Mouse (Mus musculus): ENCODE measurements around the gene Cnot10. TPM values are rescaled to one million over a fixed set of nuclear protein-coding genes. Genes with fewer than 3 reads are reported as not detected.

Cnot10 gene
- total and polyA plus RNA-seq, 3 experiments = 42.4 to 143 (median 46.9) TPM

DNA sequence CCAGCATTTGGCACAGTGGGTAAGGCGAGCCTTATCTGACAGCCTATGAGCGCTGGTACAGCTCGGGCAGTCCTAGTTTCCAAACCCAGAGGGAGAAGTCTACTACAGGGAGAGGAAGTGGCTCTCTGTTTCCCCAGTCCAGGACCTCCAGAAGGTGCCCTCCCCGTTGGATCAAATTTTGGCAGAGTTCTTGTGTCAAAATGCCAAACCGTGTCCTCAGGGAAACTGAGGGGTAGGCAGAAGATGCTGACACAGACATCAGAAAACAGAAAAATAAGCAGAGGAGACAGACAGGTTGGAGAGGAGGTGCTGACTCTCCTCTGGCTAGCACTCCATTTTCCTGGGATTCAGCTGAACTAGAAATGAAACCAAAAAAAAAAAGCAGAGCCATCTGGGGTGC, 40.0 kb upstream of the Cnot10 start:
- peaks cover 2 to 8% of the 10 kb centered on the region in 2 experiments for H3K4me1 ChIP-seq (ENCODE audit: control insufficient read depth in 1 of 2, insufficient read depth in 2 of 2, low read length in 2 of 2)
- no peaks in the 10 kb centered on the region for H3K9me3 ChIP-seq (replicated peaks; ENCODE audit: insufficient read depth, low read length)
- no peaks in the 10 kb centered on the region; a peak in 1 of 4 replicates for H3K27me3 ChIP-seq (ENCODE audit: control insufficient read depth in 1 of 2, insufficient read depth in 2 of 2, low read length in 2 of 2)
- no peak for TF ChIP-seq MYC (IDR thresholded peaks at IDR 0.05; ENCODE audit: low read depth, low read length)
- no peak for TF ChIP-seq MAZ (IDR thresholded peaks at IDR 0.05; ENCODE audit: low read depth, low read length)
- no peak for TF ChIP-seq RAD21 (IDR thresholded peaks at IDR 0.05; ENCODE audit: low read depth, low read length)
- no peak for TF ChIP-seq POLR2AphosphoS5 (IDR thresholded peaks at IDR 0.05; ENCODE audit: borderline replicate concordance, low read depth, low read length)
- no peak for TF ChIP-seq TBP (IDR thresholded peaks at IDR 0.05; ENCODE audit: low read depth, low read length)
- no peak for TF ChIP-seq ZNF384 (IDR thresholded peaks at IDR 0.05; ENCODE audit: low read depth, low read length)
- no peak for TF ChIP-seq E2F4 (IDR thresholded peaks at IDR 0.05; ENCODE audit: borderline replicate concordance, low read depth, low read length)
- TF ChIP-seq TCF12 (IDR thresholded peaks at IDR 0.05; ENCODE audit: low read depth, low read length) = no peak
- TF ChIP-seq BHLHE40 (IDR thresholded peaks at IDR 0.05; ENCODE audit: borderline replicate concordance, low read depth, low read length) = no peak
- no peak for TF ChIP-seq CHD2 (IDR thresholded peaks at IDR 0.05; ENCODE audit: low read length)
- no peak for TF ChIP-seq USF1 (IDR thresholded peaks at IDR 0.05; ENCODE audit: low read depth, low read length)
- no peak for TF ChIP-seq MXI1 (IDR thresholded peaks at IDR 0.05; ENCODE audit: low read depth, low read length)
- no peak for TF ChIP-seq ETS1 (IDR thresholded peaks at IDR 0.05; ENCODE audit: low read depth, low read length)
- H3K27ac ChIP-seq (ENCODE audit: control insufficient read depth, low read depth, low read length) = no peak overlapping the region
- H3K4me3 ChIP-seq (ENCODE audit: control insufficient read depth in 1 of 2, insufficient read depth in 1 of 2, low read depth in 2 of 2, low read length in 2 of 2) = no peak overlapping the region
- H3K9ac ChIP-seq (ENCODE audit: control insufficient read depth, low read depth, low read length, poor library complexity, severe bottlenecking) = no peak overlapping the region
- no peaks in the 10 kb centered on the region for H3K79me2 ChIP-seq (ENCODE audit: control insufficient read depth, insufficient read depth, low read length, poor library complexity)
- H3K36me3 ChIP-seq (ENCODE audit: control insufficient read depth in 1 of 2, insufficient read depth in 2 of 2, low read length in 2 of 2) = peaks cover 0 to 7% of the 10 kb centered on the region in 2 experiments; a peak in 2 of 4 replicates
- DNase-seq (ENCODE audit: low read depth, low spot score) = no peak

DNA sequence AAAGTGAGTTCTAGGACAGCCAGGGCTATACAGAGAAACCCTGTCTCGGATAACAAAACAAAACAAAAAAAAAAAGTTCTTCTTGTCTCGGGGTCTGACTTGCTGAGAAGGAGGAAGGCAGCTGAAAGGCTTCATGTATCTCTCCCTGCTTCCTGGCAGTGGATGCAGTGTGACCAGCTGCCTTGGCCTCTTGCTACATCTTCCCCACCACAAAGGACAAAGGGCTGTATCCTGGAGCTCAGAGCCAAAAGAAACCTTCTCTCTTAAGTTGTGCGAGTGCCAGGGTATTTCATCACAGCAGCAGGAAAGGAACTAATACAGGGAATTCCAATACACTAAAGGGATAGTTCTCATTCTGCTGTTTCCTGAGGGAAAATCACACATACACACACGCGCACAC, 38.6 kb upstream of the Cnot10 start:
- no peak for DNase-seq (ENCODE audit: low read depth, low spot score)
- no peaks in the 10 kb centered on the region for H3K79me2 ChIP-seq (ENCODE audit: control insufficient read depth, insufficient read depth, low read length, poor library complexity)
- H3K9me3 ChIP-seq (replicated peaks; ENCODE audit: insufficient read depth, low read length) = no peaks in the 10 kb centered on the region
- H3K36me3 ChIP-seq (ENCODE audit: control insufficient read depth in 1 of 2, insufficient read depth in 2 of 2, low read length in 2 of 2) = peaks cover 0 to 7% of the 10 kb centered on the region in 2 experiments; a peak in 2 of 4 replicates
- TF ChIP-seq KAT2A (conservative IDR thresholded peaks at IDR 0.05; ENCODE audit: low read depth, low read length) (no peak), GATA1 (IDR thresholded peaks at IDR 0.05; ENCODE audit: low read depth, low read length) (no peak), MXI1 (IDR thresholded peaks at IDR 0.05; ENCODE audit: low read depth, low read length) (no peak), MEF2A (IDR thresholded peaks at IDR 0.05; ENCODE audit: extremely low read depth, insufficient replicate concordance, low read depth, low read length, poor library complexity, severe bottlenecking) (no peak), MAZ (IDR thresholded peaks at IDR 0.05; ENCODE audit: low read depth, low read length) (no peak), ETS1 (IDR thresholded peaks at IDR 0.05; ENCODE audit: low read depth, low read length) (no peak), POLR2AphosphoS2 (IDR thresholded peaks at IDR 0.05; ENCODE audit: low read length) (no peak), USF2 (IDR thresholded peaks at IDR 0.05; ENCODE audit: borderline replicate concordance in 1 of 2, insufficient read depth in 1 of 2, low read depth in 1 of 2, low read length in 2 of 2) (no peak), MAX (IDR thresholded peaks at IDR 0.05; ENCODE audit: low read length) (no peak), MAFK (IDR thresholded peaks at IDR 0.05; ENCODE audit: borderline replicate concordance, low read depth, low read length) (no peak), TBP (IDR thresholded peaks at IDR 0.05; ENCODE audit: low read depth, low read length) (no peak), NELFE (IDR thresholded peaks at IDR 0.05; ENCODE audit: low read depth, low read length) (no peak), ZNF384 (IDR thresholded peaks at IDR 0.05; ENCODE audit: low read depth, low read length) (no peak)
- no peak overlapping the region for H3K9ac ChIP-seq (ENCODE audit: control insufficient read depth, low read depth, low read length, poor library complexity, severe bottlenecking)
- no peak overlapping the region for H3K27ac ChIP-seq (ENCODE audit: control insufficient read depth, low read depth, low read length)
- peaks cover 2 to 8% of the 10 kb centered on the region in 2 experiments for H3K4me1 ChIP-seq (ENCODE audit: control insufficient read depth in 1 of 2, insufficient read depth in 2 of 2, low read length in 2 of 2)
- no peak overlapping the region for H3K4me3 ChIP-seq (ENCODE audit: control insufficient read depth in 1 of 2, insufficient read depth in 1 of 2, low read depth in 2 of 2, low read length in 2 of 2)
- no peaks in the 10 kb centered on the region; a peak in 2 of 4 replicates for H3K27me3 ChIP-seq (ENCODE audit: control insufficient read depth in 1 of 2, insufficient read depth in 2 of 2, low read length in 2 of 2)
